Mouse (Mus musculus): Measurements from ENCODE around the gene Rxrg.

The Rxrg gene

DNA sequence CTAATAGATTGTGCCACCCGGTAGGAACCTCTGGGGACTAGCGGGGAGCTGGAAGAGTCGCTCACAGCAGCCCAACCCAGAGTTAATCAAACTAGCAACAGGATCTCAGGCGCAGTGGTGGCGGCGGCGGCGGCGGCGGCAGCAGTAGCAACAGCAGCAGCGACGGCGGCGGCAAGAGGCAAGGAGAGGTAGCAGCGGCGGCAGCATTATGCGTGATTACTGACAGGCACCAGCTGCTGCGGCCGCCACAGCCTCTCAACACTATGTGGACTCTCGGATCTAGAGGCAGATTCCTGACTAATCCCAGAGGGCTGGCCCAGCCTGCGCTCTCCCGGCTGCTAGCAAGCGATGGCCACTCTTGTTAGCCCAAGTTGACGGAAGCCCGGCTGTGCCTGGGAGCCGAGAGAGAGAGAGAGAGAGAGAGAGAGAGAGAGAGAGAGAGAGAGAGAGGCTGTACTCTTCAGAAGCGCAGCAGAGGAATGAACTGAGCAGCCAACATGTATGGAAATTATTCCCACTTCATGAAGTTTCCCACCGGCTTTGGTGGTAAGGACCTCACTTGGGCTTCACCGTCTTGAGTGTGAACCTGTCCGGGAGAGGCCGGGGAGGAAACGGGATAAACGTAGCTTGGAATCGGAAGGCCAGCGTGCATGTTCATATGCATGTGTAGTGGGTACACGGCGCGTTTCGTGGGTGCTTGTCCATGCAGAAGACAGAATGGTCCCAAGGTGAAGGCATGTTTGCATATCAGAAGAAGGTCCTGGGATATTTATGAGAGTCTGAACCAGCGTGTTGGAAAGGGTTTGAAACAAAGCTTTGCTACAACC is at the start of gene Rxrg:
Gene Rxrg, plus strand, starts transcription at position 130 of the 827 bp plus-strand sequence.
- DNase-seq: peak; percentile 60

DNA sequence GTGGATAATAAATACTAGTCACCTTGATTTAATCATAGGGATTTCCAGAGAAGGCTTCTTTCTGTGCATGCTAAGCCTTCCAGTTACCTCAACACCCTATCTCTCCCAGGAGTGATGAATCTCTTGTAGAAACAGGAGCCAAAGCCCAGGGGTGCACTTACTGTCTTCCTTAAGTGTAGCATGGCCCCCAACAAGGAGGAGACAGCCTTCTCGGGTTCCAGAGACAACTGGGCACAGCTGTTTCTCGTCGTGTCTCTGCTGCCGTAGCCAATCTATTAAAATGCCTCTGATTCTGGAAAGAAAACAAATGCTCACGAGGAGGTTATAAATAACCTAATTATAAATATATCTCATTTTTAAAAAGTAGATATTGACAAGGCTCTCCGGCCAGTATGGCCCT is 48.9 kb upstream of the Rxrg start:
- DNase-seq: no peak

- peak; percentile 38 for DNase-seq
Measured at GRCm38 (mm10) chr1:167551601-167552000, 46.6 kb upstream of the Rxrg start.

- DNase-seq: no peak
Measured at GRCm38 (mm10) chr1:167553959-167554526, 44.1 kb upstream of the Rxrg start.

DNA sequence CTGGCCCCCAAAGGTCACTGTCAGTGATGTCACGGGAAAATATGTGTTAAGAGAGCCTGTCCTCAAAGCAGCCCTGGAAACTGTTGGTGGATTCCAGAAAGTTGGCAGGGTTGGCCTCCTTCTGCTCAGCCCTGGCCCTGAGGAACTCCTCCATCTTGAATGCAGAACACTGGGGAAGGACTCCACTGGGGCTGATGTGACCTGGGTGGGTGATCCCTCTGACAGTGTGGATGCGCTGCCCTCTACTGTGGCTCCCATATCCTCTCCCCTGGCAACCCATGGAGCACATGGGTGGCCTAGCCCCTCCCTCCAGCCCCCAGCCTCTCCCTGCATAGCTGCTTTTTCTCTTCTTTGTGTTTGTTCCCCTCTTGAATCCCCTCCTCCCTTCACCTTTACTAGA is 31.6 kb upstream of the Rxrg start:
- DNase-seq: no peak

GRCm38 (mm10) chr1:167579131-167579530 is 19.1 kb upstream of the Rxrg start:
- DNase-seq: no peak

DNA sequence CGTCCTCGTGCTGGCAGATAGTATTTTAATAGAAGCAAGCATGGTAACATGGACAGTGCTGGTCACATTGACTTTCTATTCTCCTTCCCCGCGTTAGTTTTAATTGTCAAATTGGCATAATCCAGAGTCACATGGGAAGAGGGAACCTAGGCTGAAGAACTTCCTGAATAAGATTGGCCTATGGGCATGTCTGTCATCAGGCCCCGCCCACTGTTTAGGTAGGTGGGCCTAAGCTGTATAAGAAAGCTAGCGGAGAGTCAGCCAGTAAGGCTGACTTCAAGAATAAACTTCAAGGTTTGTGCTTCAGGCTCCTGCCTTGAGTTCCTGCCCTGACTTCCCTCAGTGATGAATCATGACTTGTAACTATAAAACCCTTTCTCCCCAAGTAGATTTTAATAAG is 15.0 kb upstream of the Rxrg start:
- no peak for DNase-seq

DNA sequence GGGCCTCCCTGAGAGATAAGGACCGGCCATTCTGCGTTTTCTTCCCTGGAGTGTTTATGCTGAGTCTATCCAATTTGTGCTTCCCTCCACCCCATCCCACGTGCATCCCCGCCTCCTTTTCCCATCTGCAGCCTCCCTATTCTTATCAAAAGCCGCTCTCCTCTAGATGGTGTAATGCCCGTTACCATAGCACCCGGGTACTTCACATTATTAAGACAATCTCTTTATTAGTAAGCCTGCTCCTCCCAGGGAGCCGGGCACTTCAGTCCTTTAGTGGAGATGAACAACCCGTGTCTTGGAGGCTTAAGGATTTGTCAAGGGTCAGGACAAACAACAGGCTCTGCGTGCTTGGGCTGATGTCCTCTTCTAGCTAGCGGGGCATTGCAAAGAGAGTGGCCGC is 14.3 kb upstream of the Rxrg start:
- DNase-seq: no peak

DNA sequence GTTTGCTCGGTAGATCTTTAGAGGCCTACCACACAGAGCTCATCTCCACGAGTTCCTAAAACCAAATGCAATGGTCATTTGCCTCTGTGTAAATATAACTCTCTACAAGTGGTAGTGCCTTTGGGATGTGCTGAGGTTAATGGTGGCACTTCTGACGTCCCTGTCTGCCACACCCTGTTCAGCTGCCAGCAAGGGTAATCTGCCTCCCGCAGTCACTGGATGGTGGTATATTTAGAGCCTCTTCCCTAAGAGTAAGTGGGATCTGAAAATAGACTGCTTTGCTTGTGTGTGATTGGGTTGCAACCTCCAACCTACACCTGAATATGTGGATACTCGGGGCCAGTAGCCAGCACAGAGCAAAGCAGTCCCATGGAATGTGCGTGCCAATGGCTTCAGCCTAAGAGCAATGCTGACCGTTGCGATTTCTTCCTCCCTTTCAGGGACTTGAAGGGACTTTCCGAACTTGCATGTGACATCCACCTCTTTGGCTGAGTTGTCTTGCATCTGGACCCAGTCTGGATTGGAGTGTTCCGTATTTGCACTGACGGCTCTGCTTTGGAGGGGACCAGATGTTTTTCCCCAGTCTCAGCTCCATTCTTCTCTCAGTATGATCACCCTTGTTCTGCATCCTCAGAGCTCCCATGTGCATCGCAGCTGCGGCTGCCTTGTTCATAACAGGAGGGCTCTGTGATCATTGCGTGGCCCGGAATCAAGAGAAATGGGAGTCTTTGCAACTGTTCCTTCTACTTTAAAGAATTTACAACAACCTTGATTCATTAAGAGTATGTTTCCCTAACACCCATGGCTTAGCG is 9.2 kb upstream of the Rxrg start:
- no peak for DNase-seq

DNA sequence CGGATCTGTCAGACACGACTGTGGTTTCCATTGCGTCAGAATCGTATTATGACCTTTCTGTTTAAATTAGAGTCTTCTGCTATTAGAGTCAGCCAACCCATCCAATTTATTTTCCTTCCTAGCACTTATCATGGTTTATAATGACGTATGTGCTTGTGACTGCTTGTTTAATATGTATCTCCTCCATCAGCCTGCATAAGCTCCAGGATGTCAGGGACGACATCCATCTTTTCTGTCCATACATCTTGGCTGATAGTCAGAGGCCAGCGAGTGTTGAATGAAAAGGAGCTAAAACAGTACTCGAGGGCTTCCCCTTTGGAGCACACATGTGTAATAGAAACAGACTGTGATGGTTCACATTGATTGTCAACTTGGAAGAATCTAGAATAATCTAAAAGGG is 6.0 kb upstream of the Rxrg start:
- DNase-seq: no peak

GRCm38 (mm10) chr1:167599211-167599735 is 1.1 kb downstream of the Rxrg start:
- DNase-seq: no peak

DNA sequence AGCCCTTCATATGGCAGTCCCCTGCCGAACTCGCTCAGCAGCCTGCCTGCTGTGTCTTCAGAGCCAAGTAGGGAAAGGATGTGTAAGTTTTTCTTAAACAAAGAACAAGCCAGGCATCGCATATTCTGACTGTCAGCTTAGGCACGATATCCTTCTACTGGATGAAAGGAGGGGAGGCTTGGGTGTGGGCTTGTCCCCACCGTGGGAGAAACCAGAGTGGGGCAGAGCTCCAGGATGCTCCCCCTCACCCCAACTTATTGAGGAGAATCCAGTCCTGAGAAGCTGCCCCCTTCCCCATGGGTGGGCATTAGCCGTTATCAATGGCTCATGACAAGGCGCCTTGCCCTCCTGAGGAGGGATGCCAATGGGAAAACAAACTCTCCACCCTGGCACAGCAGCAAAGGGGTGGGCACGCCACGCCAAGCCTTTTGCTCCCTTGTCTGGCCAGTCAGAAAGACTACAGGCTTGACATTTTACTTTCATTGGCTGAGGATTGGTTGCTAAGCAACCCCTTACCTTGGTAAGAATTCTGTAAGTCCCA is 10.1 kb downstream of the Rxrg start:
- DNase-seq: peak; percentile 39

GRCm38 (mm10) chr1:167617131-167617530 is 18.9 kb downstream of the Rxrg start:
- no peak for DNase-seq

DNA sequence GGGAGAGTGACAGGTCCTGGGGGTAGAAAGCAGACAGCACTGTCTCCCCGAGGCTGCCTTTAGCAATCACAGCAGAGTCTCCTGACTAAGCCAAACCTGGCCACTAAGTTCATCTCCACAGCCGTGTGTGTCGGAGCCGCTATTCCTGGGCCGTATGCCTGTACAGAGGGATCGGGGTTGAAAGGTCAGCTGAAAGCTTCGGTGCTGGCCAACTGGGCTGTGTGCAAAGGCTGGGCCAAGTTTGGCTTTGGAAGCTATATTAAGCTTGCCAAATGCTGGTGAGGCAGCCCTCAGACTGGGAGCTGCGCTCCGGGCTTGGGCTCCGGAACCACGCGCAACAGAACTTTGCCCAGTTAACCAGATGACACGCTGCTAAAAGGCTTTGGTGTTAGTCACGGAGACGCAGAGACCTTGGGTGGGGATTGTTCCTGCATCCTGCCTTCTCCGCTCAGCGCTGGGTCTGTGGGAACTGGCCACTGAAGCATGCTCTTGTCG is 19.9 kb downstream of the Rxrg start:
- no peak for DNase-seq

- DNase-seq: no peak
Measured at GRCm38 (mm10) chr1:167620206-167620795, 22.1 kb downstream of the Rxrg start.

GRCm38 (mm10) chr1:167625098-167625497 is 26.9 kb downstream of the Rxrg start:
- DNase-seq: no peak

DNA sequence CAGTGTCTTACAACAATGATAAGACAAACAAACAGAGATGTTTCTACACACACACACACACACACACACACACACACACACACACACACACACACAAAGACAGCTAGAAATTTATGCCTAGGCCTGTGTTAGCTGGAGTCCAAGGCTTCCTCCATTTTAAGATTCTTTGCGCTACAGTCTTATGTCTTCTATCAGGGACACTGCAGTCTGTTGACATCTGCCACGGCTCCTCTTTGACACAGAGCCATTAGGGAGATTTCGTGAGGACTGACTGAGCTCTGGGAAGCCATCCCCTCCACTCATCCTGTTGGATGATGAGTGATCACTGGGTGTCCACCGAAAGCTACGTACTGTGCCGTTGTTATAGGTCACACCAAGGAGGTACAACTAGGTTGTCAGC is 33.6 kb downstream of the Rxrg start:
- DNase-seq: no peak

DNA sequence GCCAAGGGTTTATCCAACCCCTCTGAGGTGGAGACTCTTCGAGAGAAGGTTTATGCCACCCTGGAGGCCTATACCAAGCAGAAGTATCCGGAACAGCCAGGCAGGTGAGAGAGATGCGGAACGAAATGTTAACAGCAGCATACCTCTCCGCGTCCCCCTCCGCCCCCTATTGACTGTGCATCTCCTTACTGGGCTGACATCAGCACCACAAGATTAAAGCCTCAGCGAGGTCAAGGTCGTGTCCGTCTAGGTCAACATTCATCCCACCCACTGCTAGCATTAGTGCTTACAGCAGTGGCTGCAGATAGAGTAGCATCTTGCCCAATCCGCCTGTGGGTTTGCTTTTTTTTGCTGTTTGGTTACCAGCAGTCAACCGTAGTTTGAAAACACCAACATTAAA is 37.5 kb downstream of the Rxrg start:
- no peak for DNase-seq

- peak; percentile 73 for DNase-seq
Measured at GRCm38 (mm10) chr1:167636948-167637347, 38.8 kb downstream of the Rxrg start.

DNA sequence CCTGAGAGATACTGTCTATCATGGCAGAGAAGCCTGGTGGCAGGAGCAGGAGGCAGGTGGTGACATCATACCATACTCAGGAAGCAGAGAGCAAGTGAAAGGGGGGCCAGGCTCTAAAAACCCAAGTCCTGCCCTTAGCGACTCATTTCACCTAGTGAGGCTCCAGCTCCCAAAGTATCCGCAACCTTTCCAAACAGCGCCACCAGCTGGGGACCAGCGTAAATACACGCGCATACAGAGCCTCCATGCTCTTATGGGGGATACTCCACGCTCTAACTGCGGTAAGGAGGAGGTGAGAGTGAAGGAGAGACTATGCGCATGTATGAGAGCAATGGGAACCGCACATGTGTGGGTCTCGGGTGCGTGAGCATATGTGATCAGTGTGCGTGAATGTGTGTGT is 39.9 kb downstream of the Rxrg start:
- DNase-seq: no peak

- DNase-seq: no peak
Measured at GRCm38 (mm10) chr1:167638901-167639300, 40.7 kb downstream of the Rxrg start.

DNA sequence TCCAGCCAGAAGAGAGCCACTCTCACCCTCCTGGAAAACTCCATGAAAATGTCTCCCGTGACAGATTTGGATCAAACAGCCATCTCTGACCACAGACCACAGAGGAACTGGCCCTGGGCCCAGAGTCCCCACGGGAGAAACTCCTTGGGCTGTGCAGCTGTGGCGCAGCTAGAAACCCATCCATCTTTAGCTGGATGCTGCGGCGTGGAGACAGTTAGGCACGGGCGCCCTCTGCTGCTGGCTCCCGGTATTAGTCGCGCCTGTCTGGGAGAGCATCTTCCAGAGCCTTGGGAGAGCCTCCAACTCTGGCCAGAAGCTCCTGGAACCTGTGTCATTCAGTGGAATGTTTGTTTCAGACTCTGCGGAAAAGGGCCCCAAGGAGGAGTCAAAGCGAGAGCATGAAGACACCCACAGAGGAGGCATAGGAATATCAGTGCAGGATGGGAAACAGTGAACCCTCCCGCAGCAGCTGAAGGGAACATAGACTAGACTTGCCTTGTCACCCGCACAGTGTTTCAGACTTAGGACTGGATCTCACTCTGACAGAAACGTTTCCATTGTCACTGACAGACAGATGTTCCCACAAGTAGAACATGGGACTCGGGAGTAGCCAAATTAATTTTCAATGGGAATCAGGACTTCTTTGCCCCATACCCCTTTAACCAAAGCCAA is 46.8 kb downstream of the Rxrg start:
- DNase-seq: peak; percentile 82
